Mouse (Mus musculus) kidney, postnatal 36 days (tissue): ENCODE data around the gene Smyd3.

Experiments
- DNase-seq, 2 experiments: peaks; one replicate each; pipeline ENCODE4 v3.0.0; 2021 to 2022; ENCODE audit warnings: mixed read lengths in 2 of 2

Smyd3 gene

GRCm38 (mm10) chr1:179059286-179060112, 458.3 kb downstream of the Smyd3 start:
- DNase-seq: peak in 1 of 2 experiments; percentile 13

GRCm38 (mm10) chr1:179058675-179059074, 459.2 kb downstream of the Smyd3 start:
- DNase-seq: no peak

GRCm38 (mm10) chr1:179055760-179056159, 462.1 kb downstream of the Smyd3 start:
- no peak for DNase-seq

- peak; percentile 14 to 37 for DNase-seq
These were observed 463.3 kb downstream of the Smyd3 start for GRCm38 (mm10) chr1:179054385-179055116.

- DNase-seq: no peak
These were observed 465.2 kb downstream of the Smyd3 start for GRCm38 (mm10) chr1:179052545-179053180.

- DNase-seq: no peak
These were observed 469.8 kb downstream of the Smyd3 start for GRCm38 (mm10) chr1:179047931-179048596.

GRCm38 (mm10) chr1:179045856-179046714, 471.8 kb downstream of the Smyd3 start:
- no peak for DNase-seq

GRCm38 (mm10) chr1:179044165-179044564, 473.7 kb downstream of the Smyd3 start:
- DNase-seq: no peak

GRCm38 (mm10) chr1:179043644-179044043, 474.2 kb downstream of the Smyd3 start:
- DNase-seq: peak in 1 of 2 experiments; percentile 6

GRCm38 (mm10) chr1:179041905-179042337, 475.9 kb downstream of the Smyd3 start:
- peak in 1 of 2 experiments; percentile 11 for DNase-seq

- no peak for DNase-seq
These were observed 476.5 kb downstream of the Smyd3 start for GRCm38 (mm10) chr1:179041231-179041904.

- no peak for DNase-seq
These were observed 479.0 kb downstream of the Smyd3 start for GRCm38 (mm10) chr1:179038801-179039200.

GRCm38 (mm10) chr1:179032947-179033346, 484.9 kb downstream of the Smyd3 start:
- no peak for DNase-seq

GRCm38 (mm10) chr1:179031581-179031980, 486.3 kb downstream of the Smyd3 start:
- DNase-seq: no peak

- no peak for DNase-seq
These were observed 491.2 kb downstream of the Smyd3 start for GRCm38 (mm10) chr1:179026614-179027013.

- DNase-seq: no peak
These were observed 492.7 kb downstream of the Smyd3 start for GRCm38 (mm10) chr1:179025169-179025568.

- DNase-seq: no peak
These were observed 494.4 kb downstream of the Smyd3 start for GRCm38 (mm10) chr1:179023486-179023885.

GRCm38 (mm10) chr1:179017428-179017827, 500.4 kb downstream of the Smyd3 start:
- DNase-seq: no peak

GRCm38 (mm10) chr1:179013021-179013420, 504.8 kb downstream of the Smyd3 start:
- DNase-seq: no peak

GRCm38 (mm10) chr1:179012273-179012672, 505.6 kb downstream of the Smyd3 start:
- peak; percentile 73 to 80 for DNase-seq

- DNase-seq: no peak
These were observed 507.1 kb downstream of the Smyd3 start for GRCm38 (mm10) chr1:179010756-179011155.
